Mouse (Mus musculus): ENCODE measurements around the gene 0610040J01Rik.
"Not testable (repeated sequence)": the region's sequence is repeated elsewhere in the genome, so short reads cannot be mapped to it uniquely, and the experiment has no call there.

The 0610040J01Rik gene

DNA sequence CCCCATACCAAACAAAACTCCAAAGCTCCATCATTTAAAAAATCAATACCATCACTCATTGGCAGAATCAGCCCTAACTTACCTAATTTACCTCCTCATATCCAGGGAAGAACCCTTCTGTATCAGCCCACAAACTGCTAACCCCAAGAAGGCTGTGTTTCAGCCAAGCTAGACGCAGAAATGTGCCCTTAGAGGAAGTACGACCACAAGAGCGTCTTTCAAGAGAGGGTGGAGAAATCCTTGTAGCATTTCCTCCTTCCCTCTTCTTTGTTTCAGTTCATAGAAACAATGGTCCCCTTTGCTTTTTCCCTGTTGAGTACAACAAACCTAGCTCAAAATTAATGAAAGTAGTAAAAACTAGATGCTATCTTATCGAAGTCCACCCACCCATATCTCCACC is 18.9 kb downstream of the 0610040J01Rik start:
- no peak for DNase-seq

GRCm38 (mm10) chr5:63833955-63834354 is 21.8 kb downstream of the 0610040J01Rik start:
- no peak for DNase-seq

- DNase-seq = no peak
Measured at GRCm38 (mm10) chr5:63834435-63834834, 22.3 kb downstream of the 0610040J01Rik start.

- DNase-seq = no peak
Measured at GRCm38 (mm10) chr5:63837115-63837514, 25.0 kb downstream of the 0610040J01Rik start.

- no peak for DNase-seq
Measured at GRCm38 (mm10) chr5:63837851-63838250, 25.7 kb downstream of the 0610040J01Rik start.

DNA sequence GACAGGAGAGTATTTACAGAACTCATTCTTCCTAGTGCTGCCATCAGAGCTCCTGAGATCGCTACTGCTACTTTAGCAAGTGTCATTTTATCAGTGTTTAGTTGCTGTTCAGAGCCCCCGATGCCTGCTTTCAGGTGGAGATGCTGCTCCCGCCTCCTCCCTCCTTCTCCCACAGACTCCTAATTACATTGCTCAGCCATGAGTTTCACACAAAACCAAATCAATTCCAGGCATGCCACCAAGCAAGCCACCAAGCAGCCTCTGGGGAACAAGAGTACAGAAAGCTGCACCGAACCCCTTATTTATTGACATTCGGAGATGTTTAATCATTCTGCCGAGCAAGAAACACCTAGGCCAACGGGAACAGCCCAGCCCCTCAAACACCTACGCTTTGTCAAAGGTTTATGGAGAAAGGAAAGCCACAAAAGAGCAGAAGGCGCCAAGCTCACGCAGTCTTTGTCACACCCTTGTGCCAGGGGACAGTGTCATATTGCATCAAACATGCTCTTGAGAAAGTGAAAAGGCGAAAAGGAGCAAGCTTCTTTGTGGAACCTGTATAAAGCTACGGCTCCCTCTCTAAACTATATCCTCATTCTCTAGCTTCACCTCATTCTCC is 27.7 kb downstream of the 0610040J01Rik start:
- no peak for DNase-seq

DNA sequence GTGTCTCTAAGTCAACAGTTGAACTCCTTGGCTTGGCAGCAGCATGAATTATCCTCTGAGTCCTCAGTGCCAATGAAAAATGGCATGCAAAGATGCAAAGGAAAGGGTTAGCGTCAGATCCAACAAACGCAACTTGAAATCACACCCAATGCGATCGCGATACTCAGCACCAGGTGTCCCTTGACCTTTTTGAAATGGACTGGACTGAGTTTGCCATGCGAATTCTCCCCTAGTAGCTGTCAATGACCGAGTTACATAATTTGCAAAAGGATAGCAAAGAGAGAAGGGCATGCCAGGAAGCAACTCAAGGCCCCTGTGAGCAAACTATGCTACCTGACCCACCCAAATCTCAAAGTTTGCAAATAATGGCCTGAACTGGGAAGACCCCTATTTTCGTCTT is 34.9 kb downstream of the 0610040J01Rik start:
- DNase-seq = no peak

- DNase-seq = no peak
Measured at GRCm38 (mm10) chr5:63847541-63848226, 35.5 kb downstream of the 0610040J01Rik start.

- no peak for DNase-seq
Measured at GRCm38 (mm10) chr5:63858901-63859300, 46.7 kb downstream of the 0610040J01Rik start.

DNA sequence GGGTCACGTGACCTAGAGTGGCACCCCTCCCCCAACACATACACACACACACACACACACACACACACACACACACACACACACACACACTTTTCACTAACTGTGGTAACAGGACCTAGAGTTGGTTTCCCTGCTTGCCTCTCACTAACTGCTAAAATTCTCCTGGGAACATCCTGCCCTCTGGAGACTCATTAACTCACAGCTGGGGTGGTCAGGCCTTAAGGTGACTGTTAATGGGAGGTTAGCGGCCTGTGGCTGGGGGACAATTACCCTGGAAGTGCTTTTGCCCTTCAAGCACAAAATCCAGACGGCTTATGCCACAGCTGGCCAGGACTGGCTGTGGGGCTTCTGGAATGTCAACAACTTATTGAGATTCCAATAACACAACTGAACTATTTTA is 55.3 kb downstream of the 0610040J01Rik start:
- no peak for DNase-seq

- peak; percentile 35 for DNase-seq
Measured at GRCm38 (mm10) chr5:63872176-63872932, 60.2 kb downstream of the 0610040J01Rik start.

- no peak for DNase-seq
Measured at GRCm38 (mm10) chr5:63874880-63875279, 62.7 kb downstream of the 0610040J01Rik start.

DNA sequence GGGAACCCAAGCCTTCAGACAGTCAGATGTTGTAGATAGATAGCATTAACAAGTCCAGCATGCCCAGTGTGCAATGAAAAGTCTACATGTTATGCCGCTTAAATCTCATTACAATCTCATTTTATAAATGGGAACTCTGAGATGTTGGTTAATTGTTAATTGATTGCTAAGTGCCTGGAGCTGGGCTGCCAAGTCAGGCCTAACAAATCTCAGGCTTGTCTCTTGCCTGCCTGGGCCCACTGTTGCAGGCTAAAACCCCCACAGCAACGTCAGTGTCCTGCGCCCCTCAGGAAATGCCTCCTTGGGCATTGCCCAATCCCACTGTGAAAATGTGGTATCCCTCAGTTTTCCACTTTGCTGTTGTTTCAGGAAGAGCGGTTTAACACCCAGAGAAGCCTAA is 63.9 kb downstream of the 0610040J01Rik start:
- DNase-seq = no peak

GRCm38 (mm10) chr5:63879026-63879425 is 66.9 kb downstream of the 0610040J01Rik start:
- DNase-seq = no peak

DNA sequence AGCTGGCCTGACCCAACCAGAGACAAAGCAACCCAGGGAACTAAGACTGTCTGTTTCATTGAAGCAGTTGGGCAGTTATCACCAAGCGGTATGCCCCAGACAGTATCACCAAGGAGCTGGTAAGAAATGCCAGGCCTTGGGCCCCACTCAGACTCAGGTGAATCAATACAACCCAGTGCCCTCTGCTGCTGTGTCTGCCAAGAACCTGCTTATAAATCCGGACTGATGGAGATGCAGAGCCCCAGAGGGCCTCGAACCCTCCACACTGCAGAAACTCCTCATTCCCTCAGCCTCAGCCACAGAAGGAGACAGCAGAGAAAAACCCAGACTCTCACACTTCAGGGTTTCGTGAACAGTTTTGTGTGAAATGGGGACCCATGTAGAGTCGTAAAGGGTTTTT is 74.1 kb downstream of the 0610040J01Rik start:
- DNase-seq = no peak

DNA sequence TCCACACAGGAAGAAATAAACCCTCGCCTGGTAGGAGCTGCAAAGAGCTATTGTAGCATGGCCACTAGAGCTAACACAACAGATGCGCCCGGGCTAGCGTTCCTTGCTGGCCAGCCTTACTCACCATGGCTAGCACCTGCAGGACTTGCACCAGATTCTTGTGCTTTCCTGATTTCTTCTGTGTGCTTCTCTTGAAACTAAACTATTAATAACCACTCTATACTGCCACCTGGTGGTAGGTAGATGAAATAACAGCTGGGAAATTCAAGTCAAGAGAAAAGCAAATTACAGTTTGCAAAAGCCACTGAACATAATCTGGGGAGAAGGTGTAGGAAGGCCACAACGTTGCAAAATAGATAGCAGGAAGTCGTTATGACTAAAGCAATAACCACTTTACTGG is 74.5 kb downstream of the 0610040J01Rik start:
- DNase-seq = no peak

GRCm38 (mm10) chr5:63887111-63887510 is 74.9 kb downstream of the 0610040J01Rik start:
- no peak for DNase-seq

GRCm38 (mm10) chr5:63891241-63891640 is 79.1 kb downstream of the 0610040J01Rik start:
- DNase-seq = no peak

GRCm38 (mm10) chr5:63891912-63892311 is 79.7 kb downstream of the 0610040J01Rik start:
- DNase-seq = no peak

- not testable (repeated sequence) for DNase-seq
Measured at GRCm38 (mm10) chr5:63897001-63897819, 85.0 kb downstream of the 0610040J01Rik start.

DNA sequence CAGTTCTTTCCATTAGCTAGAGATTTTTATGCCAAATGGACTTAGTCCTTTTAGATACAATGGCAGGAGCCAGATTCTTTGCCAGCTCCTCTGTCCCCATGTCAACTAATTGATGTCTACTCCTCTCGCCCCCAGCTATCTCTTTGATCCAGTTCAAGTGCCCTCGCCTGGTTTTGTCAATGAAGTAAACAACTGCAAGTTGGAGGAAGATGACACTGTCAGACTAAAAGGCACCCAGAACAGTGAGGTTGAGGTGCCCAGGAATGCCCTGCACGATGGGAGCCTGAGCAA is 85.6 kb downstream of the 0610040J01Rik start:
- no peak for DNase-seq

DNA sequence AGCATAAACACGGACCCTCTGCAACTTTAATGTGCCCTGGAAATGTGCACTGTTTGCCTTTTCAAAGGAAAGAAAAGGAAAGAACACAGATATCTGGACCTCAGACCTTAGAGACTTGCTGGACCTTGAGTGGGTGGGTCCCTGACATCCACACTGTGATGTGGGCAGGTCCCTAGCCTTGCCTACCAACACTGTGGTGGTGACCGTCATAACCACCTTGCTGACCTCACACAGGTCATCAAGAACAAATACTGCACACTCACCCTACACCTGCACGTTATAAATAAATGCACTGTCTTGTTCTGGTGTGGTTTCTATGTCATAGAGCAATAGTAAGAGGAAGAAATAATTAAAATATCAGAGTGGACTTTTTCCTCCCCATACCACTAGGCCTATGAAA is 91.2 kb downstream of the 0610040J01Rik start:
- no peak for DNase-seq

All from right cerebral cortex, postnatal 4 days (tissue).